Mouse (Mus musculus) layer of hippocampus, adult 11-12 months (tissue): ENCODE measurements around the gene Ccdc96.

ENCODE experiments used
- DNase-seq: peaks from one replicate; pipeline ENCODE4 v3.0.0; 2022; ENCODE audit warnings: low spot score

Ccdc96 gene

DNA sequence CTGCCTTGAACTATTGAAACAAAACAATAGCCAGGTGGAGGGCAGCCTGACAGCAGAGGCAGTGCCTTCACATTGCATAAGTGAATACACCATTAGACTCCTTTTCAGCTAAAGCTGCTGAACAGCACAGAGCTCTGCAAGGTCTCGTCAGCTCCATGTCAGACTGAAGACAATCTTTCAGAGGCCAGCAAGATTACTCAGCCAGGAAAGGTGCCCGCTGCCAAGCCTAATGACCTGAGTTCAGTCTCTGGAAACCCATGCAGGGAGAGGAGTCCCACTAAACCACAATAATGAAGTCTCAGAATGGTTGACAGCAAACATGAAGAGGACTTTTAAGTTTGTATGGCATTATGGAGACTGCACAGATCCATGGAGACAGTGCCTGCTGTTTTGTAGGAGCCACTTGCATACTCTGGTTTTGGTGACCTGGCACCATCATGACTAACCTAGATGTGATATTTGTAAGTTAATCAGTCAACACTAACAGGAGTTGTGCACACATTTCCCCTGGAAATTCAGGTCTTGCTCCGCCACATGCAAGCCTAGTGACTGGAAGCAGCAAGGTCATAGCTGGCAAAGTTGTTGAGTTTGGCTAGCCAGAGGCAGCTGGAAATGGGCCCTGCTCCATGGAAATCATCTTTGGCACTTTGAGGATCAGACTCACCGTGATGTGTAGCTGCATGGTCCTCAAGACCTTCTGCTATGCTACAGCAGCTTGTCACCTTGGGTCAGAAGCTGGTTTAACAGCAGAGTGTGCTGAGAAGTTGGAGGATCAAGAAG is 11.3 kb upstream of the Ccdc96 start:
- no peak for DNase-seq

DNA sequence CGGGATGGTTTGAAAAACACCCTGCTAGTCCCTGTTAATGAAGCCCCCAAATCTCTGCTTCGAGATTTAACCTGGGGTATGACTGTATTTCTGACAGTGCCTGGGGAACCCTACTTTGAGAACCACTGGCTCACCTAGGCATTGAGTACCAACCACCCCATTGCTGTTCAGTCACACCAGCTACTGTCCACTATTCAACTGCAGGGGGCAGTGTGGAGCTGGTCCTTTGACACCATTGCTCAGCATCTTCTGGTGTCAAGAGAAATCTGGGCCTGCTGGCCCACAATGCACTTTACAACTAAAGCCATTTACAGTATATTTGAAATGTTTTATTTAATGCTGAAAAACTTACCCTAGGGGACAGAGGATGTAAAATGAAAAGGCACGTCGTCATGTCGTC is 10.1 kb upstream of the Ccdc96 start:
- peak; percentile 81 for DNase-seq

DNA sequence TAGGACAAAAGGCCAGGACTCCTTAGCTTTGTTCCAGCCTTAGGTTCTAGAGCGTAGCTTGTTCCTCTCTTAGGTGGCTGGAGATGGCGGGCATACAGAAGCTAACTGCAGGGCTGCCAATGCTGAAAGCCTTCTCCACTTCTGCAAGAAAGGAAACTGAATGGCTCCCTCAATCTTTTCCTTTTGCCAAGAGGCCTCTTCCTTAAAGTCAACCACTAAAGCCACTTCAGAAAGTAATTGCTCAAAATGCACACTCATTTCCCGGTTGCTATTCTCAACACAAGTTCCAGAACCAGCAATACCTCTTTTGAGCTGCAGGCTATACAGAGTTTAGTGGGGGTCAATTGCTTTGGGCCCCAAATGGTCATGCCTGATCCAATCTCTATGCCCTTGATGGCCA is 6.9 kb upstream of the Ccdc96 start:
- no peak for DNase-seq

DNA sequence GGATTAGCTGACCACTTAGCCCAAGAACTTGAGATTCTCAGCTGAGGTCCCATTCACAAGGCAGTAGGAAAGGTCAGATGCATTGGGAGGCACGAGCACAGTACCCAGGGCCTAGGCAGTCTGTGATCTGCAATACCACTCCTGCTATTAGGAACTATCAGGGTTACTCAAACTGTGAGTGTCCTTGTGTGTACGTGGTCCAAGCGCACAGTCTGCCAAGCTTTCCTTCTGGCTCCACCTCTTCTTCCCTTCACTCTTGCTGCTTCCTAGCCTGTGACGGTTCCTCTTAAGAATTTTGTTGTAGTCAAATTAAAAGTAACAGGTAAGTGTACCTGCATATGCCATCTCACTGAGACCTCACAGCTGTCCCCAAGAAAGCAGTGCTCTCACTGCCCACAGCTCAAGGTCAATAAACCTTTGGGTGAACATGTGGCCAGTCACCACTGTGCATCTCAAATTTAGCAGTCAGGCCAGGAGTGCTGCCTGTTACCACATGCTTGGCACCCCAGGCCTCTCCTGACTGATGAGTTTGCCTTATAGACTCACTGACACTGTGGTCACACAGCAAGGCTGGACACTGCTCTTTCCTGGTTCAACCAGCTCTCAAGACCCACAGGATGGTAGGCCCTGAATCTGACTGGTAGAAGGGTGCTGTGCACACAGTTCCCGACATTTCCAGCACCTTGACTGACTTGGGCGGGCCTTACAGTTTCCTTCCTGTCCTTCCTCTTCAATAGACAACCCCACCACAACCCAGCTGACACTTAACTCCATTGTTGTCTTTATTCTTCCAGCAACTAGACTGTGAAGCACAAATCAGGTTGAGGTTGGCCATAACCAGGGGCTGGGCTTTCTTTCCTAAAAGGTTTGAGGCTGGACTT is 5.6 kb upstream of the Ccdc96 start:
- no peak for DNase-seq

DNA sequence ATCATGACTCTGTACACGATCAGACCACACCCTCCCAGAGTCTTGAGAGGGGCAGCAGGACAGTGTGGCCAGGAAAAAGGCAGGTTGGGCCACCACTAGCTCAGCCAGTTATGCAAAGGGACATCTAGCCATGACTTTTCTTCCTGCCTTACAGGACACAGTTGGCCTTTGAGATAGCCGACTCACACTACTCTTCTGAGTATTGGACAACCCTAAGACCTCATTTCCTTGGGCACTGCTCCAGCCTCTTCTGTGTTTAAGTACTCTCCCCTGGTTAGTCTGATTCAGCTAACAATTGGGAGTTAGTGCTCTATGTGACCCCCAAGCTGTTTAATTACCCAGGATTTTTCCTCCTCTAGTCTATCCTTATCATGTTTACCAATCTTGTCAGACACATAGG is 4.7 kb upstream of the Ccdc96 start:
- no peak for DNase-seq

DNA sequence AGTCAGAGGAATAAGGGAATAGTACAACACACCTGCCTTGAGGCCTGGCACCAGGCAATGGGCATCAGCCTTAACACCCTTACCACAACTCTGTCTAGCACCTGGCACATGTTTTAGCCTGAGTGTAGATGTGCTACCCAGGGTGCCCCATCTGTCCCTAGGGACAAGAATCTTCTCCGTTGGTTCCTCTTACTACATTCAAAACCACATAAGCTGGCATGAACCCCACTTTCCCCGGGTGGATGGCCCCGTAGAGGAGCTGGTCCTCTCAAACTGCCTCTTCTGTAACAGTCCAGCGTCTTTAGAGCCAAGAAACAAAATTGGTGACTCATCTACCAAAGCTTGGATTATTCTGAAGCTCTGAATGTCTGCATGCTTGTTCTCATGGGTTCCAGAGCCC is 4.0 kb upstream of the Ccdc96 start:
- DNase-seq: no peak

DNA sequence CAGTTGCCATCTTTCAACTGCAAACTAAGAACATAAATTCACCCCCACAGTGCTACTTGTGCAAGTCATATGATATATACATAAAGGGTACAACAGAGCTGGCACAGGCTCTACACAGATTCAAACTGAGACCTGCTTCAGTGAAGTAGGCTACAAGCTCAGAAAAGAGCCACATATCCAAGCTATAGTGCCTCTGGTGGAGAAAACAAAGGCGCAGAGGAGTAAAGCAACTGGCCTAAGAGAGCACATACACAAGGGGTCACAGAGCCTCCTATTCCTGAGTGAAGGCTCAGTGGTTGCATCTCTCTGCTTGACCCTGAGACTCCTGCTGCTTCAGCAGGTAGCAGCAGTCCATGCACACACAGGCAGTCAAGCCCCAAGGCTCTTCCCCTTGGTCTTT is 3.3 kb upstream of the Ccdc96 start:
- no peak for DNase-seq

DNA sequence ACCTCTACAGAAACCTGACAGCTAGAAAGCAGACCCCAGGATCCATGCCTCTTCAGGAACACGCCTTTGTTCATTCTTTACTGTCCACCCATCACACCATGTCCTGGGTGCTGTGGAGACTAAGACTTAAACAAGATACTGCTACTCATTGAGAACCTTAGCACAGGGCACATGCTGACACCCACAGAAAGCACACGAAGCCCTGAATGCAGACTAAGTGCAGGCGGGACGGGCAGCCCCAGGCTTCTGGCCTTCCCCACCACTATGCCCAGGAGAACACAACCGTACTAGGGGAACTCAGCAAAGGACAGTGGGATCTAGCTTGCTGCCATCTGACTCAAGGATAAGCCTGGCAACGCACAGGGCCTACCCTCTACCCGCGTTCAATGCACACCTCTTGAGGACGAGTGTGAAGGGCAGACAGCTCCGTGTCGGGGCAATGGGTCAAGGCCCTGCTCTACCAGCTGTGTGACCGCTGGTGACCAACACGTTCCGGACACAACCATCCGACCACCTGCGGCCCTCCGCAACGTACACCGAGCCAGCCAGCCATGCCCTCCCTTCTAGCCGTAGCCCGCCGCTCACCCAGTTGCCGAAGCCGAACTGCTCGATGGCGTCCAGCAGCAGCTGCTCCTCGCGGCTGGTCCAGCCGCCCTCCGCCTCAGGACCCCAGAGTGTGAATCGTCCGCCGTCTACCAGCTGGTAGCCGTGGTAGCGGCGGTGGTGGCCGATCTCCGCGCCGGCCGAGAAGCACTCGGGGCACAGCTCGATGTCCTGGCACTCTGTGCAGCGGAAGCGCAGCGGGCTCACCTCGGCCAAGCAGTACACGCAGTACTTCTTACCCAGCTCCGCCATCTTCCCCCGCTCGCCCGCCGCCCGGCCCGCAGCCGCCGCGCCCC is 936 bp upstream of the Ccdc96 start:
- DNase-seq: peak; percentile 29

DNA sequence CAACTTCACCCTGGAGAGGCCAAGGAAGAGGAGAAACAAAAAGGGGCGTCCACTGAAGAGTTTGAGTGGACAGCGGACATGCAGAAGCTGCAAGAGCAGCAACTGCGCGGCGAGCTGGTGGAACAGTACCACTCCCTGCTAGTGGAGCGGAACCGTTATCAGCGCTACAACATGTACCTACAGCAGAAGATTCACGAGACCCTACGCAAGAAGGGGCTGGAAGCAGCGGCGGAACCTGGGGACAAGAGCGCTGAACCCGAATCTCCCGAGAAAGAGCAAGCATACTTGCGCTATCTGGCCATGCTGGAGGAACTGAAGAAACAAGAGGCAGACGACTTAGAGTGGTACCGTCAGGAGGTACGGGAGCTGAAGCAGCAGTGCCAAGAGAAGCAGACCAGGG is 918 bp downstream of the Ccdc96 start:
- no peak for DNase-seq

DNA sequence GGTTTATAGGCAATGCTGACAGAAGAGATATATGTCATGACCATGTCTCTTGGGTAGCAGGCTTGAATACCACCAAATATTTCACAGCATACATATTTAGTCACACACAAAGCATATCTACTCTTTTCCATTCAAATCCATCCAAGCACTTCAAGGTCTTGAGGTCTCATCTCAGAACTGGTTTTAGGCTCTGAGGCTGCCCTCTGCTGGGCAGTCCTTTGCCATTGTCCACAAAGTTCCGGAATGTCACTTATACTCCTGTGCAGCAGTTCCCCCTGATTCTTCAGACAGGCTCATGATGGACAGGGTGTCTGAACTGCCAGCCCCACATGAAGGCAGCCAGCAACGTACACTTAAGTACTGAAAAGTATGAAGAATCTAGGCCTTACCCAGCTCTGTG is 4.8 kb downstream of the Ccdc96 start:
- no peak for DNase-seq

DNA sequence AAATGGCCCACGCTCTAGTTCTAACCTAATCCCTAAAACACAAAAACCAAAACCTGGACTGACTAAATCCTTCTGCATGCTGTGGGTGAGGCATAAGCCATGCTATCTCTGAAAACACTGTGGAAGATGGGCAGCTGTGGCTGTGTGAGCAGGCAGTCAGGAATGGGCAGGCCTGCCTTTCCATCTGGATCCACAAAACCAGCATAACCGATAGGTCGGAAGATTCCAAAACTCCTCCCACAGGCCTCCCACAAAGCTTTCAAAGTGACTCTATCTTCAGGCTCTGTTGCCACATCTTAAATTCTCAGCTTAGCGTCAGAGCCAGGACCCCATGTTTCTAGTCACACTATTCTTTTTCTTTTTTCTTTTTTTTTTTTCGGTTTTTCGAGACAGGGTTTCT is 9.5 kb downstream of the Ccdc96 start:
- peak; percentile 53 for DNase-seq

DNA sequence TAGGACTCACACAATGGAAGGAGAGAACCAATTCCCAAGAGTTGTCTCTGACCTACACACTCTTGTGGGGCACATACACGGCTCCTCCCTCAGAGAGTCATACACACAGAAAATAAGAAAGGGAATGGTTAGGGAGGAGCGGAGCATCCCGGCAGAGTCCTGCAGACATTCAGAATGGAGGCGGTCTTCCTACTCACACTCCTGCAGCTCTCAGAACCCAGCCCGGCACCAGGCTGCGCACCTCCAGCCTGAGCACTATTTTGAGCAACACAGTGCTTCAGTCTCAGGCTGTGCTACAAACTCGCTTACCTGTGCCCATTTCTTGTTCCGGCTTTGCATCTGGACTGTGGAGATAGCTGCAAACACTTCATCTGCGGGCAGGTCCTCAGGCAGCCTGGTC is 10.3 kb downstream of the Ccdc96 start:
- no peak for DNase-seq

DNA sequence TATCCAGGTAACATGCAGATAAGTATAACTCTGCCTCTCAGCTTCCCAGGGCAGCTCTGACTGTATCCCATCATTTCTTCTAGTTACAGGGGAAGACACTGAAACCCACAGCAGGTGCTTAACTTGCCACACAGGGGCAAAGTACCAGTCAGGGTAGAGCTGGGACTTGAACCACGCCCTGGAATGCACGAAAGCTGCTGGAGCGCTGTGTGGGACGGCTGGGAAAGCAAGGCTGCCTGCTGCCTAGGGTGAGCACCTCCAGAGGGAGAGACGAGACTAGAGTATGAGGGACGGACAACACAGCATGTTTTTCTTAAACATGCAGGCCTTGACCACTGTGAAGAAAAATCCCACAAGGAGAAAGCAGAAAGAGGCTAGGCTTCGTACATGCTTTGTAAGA is 20.8 kb downstream of the Ccdc96 start:
- DNase-seq: no peak

DNA sequence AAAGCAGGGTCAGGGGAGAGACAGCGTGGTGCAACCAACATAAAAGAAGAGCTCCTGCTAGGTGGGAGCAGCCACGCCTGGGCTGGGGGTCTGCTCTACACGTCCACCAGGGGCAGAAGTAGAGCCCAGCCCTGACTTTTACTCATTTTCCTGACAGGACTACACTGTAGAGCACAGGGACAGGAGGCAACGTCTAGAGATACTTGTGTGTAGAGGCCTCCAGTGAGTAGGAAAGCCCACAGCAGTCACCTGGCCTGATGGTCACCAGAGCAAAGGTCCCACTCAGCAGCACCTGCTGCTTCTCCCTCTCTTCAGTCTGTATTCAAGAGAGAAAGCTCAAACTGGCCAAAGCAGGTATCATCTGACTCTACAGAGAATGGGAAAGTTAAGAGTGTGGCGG is 21.3 kb downstream of the Ccdc96 start:
- no peak for DNase-seq

DNA sequence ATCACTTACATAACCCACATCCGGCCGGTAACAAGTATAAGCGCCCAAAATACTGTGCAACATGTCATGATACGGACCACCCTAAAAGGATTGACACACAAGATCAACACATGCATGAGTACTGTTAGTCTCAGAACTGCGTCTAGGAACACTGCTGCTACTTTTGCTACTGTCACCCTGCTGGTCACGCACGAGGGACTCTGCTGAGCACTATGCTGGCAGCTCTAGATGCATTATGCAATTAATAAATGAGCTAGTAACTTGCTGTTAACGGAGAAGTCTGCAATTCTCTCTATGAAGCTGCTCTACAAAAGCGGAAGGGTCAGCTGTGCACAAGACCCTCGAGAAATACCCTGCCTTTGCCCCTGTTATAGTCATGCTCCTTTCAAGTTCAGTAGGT is 24.0 kb downstream of the Ccdc96 start:
- no peak for DNase-seq

DNA sequence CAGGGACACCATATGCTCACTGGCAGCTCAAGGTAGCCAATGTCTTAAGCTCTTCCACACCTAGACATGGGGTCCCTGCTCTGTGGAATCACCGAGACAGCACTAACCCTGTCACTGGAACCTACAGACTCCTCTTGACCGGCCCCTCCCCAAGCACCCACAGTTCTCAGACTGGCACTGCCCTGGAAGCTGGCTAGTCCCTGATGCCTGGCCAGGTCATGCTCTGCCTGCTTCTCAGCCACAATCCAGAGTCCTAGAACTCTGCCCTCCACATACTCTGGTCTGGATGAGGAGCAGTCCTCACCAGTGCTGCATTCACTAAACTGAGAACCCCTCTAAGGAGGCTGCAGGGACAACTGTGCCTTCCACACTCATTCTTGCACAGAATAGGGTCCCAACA is 26.6 kb downstream of the Ccdc96 start:
- no peak for DNase-seq

DNA sequence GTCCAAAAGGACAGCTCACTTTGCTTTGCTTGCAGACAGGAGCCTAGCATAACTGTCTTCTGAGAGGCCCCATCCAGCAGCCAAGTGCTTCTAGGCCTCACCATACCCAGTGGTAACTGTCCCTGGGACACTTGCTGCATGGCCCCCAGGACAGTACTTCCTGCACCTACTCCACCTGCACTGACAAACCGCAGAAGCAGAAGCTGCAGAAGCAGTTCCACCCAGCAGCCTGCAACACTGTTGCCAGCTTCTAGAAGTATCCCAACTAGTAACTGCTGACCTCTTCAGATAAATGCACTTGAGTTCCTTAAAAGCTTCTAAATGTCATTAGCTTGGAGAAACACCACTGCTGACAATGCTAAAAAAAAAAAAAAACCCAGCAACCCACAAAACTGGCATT is 30.7 kb downstream of the Ccdc96 start:
- no peak for DNase-seq

DNA sequence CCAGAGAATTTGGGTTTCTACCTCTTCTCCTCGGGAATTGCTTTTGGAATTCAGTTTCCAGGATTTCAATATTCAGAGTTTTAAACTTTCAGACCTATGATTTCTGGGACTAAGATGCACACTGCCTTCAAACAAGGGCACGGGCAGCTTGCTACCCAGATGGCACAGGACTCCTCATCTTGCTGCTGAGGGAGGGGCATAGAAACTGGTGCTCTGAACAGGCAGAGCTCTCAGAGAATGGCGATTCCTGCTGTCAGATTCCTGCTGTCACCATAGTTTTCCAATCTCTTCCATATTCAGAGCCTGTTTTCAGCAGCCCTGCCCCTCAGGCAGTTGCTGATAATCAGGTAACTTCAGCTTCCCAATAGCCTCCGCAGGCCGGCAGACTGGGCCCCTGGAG is 31.2 kb downstream of the Ccdc96 start:
- DNase-seq: peak; percentile 39

DNA sequence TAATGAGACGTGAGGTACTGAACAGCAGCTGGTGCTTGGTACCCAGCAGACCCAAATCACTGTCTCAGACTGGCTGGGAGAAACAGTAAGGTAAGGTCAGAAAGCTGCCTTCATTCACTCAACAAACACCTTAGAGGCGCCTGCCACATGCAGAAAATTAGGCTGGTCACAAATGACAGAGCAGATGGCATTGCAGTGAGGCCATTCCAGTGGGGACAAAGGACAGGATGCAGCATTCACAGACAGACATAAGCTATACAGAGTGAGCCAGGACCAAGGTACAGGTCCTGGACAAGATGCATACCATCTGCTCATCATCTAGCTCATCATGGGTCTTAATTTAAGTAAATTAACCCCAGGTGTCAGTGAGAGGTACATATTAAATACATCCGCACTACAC is 33.2 kb downstream of the Ccdc96 start:
- DNase-seq: no peak

DNA sequence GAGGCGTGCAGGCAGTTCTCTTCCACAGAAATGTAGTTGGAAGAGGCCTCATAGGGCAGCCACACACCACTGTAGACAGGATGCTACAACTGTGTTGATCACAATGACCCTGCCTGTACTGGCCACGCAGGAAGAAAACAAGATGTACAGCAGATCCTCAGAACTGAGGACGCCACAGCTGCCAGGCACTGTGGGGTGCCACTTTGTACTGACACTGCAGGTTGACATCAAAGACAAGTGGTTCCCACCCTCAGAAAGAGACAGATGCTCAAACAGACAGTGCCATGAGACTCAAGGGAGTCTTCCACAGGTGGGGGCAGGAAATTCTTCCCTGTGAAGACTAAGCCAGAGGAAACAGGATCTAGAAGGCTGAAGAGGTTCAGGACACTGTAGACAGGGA is 35.4 kb downstream of the Ccdc96 start:
- no peak for DNase-seq

DNA sequence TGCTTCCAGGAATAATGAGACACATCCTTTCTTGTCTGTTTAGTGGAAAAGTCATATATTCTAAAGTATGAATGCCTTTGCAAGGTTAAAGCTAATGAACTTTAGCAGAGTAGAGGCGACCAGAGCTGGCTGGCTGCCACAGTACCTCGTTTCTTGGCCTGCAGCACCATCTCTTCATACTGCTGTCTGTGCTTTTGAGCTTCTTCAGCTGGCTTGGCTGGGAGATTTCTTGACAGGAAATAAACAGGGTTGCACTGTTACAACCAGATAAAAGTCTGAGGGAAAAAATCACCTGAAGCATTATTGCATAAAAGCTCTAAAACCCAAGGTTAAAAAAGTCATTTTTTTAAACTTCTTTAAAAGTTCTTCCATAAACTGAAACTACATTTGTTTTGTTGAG is 38.4 kb downstream of the Ccdc96 start:
- DNase-seq: no peak

DNA sequence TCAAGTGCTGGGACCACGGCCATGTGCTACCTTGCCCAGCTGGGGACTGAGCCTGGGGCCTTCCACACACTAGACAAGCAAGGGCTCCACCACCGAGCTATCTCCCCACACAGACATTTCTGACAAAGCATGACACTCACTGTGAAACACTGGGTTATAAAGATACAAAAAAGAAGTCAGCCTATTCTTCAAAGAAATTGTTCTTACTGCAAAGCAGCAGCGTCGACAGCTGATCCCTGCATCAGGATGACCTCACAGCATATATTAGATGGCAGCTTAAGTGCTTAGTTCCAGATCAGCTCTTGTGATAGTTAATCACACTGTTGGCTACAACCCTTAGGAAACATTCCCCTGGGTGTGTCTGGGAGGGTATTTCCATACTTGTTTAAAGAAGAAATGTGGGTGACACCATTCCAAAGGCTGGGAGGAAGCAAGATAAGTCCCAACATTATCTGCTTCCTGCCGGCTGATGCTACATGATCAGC is 38.9 kb downstream of the Ccdc96 start:
- DNase-seq: no peak
